Mouse (Mus musculus) stomach, postnatal 0 days (tissue): ENCODE data around the gene Als2.

Experiments used
- CTCF ChIP-seq: IDR thresholded peaks from 2 replicates; pipeline ENCODE4 v1.5.1; 2016; ENCODE audit warnings: antibody characterized with exemption, low read depth, mild to moderate bottlenecking, moderate library complexity
- EP300 ChIP-seq: optimal IDR thresholded peaks from 2 replicates; pipeline ENCODE3; 2016; ENCODE audit warnings: antibody characterized with exemption

DNA sequence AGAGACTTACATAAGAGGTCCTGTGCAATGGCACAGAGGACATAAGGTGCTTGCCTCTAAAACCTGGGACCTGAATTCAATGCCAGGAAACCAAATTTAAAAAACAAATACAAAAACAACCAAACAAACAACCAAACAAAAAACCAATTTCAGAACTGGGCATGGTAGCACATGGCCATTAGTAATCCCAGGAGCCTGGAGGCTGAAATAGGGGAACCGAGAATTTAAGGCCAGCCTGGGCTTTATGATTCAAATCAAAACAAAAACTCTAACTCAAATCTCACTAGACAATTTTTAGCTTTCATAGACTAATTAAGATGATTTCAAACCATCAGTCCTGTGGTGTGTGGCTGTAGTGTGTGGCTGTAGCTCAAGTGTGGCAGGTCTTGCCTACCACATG, 32.5 kb downstream of the Als2 start:
- no peak for TF ChIP-seq EP300
- TF ChIP-seq CTCF, result no peak
